Mouse (Mus musculus) thymus, adult 18-20 months (tissue): Measurements from ENCODE around the gene Rmi1.
"Not testable (repeated sequence)": the region's sequence is repeated elsewhere in the genome, so short reads cannot be mapped to it uniquely, and the experiment has no call there.

Experiments used
- DNase-seq, 2 experiments: peaks; one replicate each; pipeline ENCODE4 v3.0.0; 2022; ENCODE audit warnings: mixed read lengths in 2 of 2

Rmi1 gene

GRCm38 (mm10) chr13:58402003-58402743, at the start of gene Rmi1:
Gene Rmi1, plus strand, starts transcription at chr13:58402248.
- peak; percentile 93 to 95 for DNase-seq

DNA sequence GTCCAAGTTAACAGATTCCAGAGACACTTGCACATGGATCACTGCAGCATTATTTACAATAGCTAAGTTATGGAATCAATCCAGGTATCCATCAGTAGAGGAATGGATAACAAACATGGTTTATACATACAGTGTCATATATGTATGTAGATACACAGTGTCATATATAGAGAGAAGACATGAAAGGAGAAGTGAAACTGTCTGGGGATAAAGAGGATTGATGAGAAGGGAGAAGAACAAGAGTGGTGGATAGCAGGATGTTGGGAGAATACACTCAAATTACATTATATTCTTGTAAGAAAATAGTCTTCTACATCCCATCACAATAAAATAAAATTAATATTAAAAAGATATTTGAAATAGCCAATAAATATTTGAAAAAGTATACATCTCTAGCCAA, 49.1 kb upstream of the Rmi1 start:
- DNase-seq: no peak

- DNase-seq: peak; percentile 73 to 82
These were observed 43.3 kb upstream of the Rmi1 start, which contains the start of gene Kif27 for GRCm38 (mm10) chr13:58358629-58359303. Gene Kif27, minus strand, starts transcription at chr13:58359122.

DNA sequence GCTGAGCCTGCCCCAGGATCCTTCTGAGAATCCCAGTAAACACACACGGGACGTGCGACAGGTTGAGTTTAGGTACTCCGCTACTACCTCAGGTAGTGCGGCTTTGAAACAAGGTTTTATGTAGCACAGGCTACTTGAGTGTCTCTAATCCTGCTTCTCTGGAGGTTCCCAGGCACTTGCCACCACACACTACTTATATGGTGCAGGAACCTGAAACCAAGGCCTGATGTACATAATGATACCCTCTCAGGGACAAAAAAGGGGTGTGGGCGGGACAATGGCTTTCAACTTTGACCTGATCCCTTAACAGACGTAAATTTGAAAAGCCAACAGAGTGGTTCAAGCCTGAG, 42.8 kb upstream of the Rmi1 start:
- no peak for DNase-seq

DNA sequence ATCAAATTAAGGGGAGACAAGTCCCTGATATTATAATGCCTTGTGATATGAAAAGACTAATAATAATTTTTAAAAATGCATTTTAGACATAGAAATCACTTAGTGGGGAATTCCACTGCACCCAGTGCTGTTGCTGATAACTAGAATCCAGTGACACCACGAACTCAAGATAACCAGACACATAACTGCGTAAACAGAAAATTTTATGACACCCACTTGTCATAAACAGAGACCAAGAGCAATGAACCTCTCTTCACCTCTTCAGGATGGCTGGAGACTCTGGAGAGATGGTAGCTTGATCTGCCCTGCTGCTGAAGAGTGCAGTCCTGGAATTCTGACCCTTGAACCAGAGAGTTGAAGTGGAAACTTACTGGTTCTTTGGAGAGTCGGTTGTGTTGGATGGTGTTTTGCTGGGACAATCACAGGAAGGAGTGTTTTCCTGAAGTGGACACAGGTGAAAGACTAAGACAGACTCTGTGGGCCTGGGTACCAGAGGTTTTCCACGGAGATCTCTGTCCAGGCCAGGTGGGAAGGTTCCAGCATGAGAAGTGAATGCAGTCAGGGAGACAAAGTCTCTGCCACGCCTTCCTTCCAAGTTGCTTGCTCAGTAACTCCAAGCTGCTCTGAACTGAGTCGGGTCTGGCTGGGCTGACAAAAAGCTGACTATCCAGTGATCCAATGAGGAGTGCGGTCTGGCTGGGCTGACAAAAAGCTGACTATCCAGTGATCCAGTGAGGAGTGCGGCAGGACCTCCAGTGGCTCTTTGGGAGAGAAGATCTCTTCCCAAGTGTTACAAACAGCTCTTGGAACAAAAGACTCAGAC, 37.5 kb upstream of the Rmi1 start:
- no peak for DNase-seq

- not testable (repeated sequence) for DNase-seq
These were observed 36.9 kb upstream of the Rmi1 start for GRCm38 (mm10) chr13:58365179-58365578.

- DNase-seq: no peak
These were observed 35.7 kb upstream of the Rmi1 start for GRCm38 (mm10) chr13:58366373-58366772.

DNA sequence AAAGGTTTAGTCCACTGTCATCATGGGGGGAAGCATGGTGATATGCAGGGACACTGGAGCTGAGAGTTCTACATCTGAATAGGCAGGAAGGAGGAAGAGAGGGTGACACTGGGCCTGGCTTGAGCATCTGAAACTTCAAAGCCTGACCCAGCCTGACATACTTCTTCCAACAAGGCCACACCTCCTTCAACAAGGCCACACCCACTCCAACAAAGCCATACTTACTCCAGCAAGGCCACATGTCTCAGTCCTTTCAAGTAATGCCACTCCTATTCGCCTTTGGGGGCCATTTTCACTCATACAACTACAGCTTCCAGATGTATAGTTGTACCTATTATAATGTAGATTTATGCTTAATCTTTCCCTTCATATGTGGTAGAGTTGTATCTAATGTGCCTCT, 34.4 kb upstream of the Rmi1 start:
- no peak for DNase-seq

DNA sequence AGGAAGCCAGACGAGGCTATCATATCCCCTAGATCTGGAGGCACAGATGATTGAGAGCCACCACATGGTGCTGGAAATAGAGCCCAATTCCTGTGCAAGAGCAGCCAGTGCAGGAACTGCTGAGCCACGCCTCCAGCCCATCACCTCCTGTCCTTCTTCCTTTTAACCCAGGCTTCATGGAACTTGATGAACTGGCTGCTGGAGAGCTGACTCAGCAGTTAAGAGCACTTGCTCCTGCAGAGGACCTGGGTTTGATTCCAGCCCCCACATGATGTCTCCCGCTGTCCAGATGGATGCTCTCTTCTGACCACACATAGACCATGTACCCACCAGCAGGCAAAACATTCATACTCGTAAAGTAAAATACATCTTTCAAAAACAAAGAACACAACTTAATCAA, 33.2 kb upstream of the Rmi1 start:
- no peak for DNase-seq

DNA sequence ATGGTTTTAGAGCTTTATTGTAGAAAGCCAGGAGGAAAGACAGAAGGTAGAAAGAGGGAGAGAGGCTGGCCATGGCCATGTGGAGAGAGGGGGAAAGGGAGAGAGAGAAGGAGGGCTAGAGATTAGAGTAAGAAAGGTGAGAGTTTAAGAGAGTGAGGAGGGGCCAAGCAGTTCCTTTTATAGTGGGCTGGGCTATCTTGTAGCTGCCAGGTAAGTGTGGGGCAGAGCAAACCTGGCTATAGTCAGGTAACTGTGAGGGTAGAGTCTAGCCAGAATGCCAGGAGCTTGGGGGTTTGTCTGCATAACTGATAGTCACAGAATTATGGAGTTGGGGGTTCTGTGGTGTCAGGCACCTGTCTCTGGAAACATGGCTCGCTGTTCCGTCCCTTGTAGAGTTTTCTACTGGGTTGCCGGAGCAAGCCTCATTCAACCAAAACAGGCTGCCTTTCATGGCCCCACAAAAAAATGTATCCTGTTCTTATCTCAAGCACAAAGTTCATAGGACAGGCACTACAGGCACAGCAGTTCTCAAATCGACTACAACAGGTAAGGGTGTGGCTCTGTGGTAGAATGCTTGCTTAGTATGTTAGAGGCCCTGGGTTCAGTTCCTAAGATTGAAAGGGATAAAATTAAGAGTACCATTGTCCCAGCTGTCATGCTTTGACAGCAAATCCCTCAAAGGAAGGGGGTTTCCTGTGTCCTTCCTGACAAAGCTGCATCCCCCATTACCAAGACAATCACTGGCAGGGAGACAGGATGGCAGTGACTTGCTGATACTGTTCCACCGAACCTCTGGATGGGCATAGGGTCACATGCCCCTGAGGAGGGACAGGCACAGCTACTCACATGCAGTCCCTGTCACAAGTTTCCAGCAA, 29.5 kb upstream of the Rmi1 start:
- DNase-seq: no peak

- peak; percentile 28 to 44 for DNase-seq
These were observed 28.9 kb upstream of the Rmi1 start for GRCm38 (mm10) chr13:58373153-58373470.

- no peak for DNase-seq
These were observed 17.7 kb upstream of the Rmi1 start for GRCm38 (mm10) chr13:58384371-58384770.

DNA sequence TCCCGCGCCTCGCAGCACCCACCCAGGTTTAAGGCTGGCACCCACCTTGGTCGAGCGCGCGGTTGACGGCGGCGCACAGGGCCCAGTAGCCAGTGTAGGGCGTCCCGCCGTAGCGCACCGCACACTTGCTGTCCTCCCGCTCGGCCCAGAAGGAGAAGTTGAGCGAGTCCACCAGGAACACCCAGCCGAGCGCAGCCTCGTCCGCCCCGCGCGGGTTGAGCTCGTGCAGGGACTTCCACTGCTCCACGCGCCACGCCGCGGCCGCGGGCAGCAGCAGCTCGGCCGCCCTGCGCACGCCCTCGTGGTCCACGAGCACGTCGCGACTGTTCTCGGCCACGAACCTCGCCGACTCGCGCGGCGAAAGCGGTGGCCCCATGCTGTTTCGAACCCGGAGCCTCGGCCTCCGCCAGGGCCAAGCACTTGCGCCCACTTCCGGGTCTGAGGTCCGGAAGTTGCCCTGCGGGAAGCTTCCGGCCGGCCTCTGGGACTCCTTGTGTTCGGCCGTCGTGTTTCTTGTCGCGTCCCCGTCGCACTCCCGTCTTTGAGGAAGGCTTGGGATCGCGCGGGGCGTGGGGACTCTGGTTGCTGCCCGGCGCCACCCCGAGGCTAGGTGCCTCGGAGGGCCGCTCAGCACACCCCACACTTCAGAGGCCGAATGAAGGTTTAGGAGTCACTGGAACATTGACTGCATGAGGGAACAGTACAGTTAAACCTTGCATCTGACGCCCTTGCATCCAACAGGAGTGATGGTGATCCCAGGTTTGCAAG, 17.1 kb upstream of the Rmi1 start, which contains the start of gene 2210016F16Rik:
TSS of gene 2210016F16Rik (minus strand) at position 447 of the 768 bp plus-strand sequence.
- DNase-seq: peak; percentile 45 to 46

- no peak for DNase-seq
These were observed 16.5 kb upstream of the Rmi1 start for GRCm38 (mm10) chr13:58385547-58385920.

- peak; percentile 44 to 56 for DNase-seq
These were observed 14.1 kb upstream of the Rmi1 start for GRCm38 (mm10) chr13:58387948-58388347.

DNA sequence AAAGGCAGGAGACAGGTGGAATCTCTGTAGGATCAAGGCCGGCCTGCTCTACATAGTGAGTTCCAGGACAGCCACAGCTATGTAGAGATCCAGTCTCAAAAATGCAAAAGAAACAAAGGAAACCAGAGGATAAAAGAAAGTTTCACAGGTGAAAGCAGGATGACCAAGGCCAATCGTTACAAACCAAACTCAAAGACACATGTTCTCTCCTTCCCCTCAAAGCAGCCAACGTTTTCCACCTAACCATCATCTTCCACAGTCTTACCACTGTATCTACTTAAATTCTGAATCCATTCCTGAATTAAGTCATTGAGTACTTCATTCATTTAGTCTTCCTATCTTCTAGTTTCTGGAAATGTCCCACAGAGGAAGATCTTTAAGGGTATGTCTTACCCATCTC, 13.7 kb upstream of the Rmi1 start:
- no peak for DNase-seq

- DNase-seq: no peak
These were observed 12.6 kb upstream of the Rmi1 start for GRCm38 (mm10) chr13:58389324-58389951.

DNA sequence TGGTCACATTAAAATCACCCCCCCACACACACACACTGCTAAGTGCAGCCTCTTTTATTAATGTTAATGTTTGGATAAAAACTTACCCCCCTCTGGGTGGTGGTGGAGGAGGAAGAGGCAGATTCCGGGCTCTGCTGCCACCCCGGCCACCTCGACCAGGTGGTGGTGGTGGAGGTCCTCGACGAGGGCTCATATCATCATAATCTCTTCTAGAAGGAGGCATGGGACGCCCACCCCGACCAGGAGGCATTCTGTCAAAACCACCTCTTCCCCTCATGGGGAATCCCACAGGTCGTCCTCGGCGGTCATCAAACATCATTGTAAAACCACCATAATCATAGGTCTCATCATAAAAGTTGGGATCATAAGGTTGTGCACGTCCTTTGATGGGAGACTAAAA, 7.7 kb upstream of the Rmi1 start:
- DNase-seq: not testable (repeated sequence)

- DNase-seq: no peak
These were observed 4.4 kb upstream of the Rmi1 start for GRCm38 (mm10) chr13:58397651-58398050.

GRCm38 (mm10) chr13:58400576-58400975, 1.5 kb upstream of the Rmi1 start:
- DNase-seq: no peak
